Mouse (Mus musculus) Muller cell, postnatal 12 days (primary cell): ENCODE results near the gene Rel.

Experiments
- DNase-seq: peaks from one replicate; pipeline ENCODE4 v3.0.0-alpha.2; 2015; ENCODE audit errors: inconsistent ontology term

The Rel gene

DNA sequence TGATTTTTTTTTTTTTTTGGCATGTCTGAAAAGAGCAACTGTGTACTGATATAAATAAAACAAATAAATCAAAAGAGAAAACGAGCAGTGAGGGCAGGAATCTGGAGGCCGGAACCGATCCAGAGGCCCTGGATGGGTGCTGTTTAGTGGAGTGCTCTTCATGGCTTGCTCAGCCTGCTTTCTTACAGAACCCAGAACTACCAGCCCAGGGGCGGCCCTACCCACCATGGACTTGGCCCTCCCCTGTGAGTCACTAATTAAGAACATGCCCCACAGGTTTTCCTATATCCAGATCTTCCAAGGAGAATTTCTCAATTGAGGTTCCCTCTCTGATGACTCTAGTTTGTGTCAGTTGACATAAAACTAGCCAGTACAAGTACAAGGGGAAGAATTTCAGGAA lies 24.7 kb downstream of the Rel start:
- DNase-seq: no peak

DNA sequence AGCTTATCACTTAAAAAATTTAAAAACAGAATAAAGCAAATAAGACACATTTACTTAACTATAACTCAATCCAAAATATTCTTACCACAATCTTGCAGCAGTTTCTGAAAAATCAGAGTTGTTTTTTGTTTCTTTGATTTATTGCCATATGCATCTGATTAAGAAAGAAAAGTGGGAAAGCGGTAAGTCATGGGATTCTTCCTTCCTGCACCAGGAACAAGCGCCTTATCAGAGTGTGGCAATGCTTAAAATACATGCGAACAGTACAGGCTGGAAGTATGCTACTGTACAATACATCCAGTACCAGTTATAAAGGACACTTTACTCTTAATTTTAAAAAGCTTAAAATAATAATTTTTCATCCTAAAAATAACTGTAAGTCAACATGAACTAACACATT lies 26.4 kb downstream of the Rel start:
- DNase-seq: no peak

DNA sequence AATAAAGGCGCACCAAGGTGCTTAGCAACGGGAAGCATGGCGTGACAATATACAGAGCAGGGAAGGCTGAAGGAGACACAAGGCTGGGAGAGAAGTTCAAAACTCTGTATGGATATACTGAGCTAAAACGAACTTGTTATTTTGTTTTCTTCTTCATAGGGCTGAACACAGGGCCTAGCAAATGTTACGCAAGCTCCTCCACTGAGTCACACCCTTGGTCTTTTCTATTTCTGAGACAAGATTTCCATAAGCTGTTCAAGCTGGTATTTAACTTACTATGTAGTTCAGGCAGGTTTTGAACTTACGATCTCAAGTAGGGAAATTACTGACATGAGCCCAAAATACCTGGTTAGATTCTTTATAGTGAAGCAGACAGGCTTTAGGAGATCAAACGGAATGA lies 29.4 kb downstream of the Rel start:
- DNase-seq: no peak

DNA sequence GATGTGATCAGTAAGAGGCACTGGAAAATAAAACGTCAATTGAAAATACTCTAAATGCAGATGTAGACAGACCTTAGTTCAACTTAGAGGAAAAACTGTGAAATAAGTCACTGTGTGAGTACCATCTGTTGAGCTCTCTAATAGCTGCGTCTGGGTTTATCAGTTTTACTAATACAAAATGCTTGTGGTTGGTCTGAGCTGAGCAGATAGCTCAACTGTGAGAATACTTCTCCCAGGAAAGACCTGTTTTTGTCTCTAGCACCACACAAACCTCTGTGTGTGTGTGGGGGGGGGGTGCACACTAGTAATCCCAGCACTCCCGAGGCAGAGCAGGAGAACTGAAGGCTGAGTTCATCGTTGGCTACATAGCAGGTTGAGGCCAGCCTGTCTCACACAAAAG lies 29.9 kb downstream of the Rel start:
- DNase-seq: no peak

DNA sequence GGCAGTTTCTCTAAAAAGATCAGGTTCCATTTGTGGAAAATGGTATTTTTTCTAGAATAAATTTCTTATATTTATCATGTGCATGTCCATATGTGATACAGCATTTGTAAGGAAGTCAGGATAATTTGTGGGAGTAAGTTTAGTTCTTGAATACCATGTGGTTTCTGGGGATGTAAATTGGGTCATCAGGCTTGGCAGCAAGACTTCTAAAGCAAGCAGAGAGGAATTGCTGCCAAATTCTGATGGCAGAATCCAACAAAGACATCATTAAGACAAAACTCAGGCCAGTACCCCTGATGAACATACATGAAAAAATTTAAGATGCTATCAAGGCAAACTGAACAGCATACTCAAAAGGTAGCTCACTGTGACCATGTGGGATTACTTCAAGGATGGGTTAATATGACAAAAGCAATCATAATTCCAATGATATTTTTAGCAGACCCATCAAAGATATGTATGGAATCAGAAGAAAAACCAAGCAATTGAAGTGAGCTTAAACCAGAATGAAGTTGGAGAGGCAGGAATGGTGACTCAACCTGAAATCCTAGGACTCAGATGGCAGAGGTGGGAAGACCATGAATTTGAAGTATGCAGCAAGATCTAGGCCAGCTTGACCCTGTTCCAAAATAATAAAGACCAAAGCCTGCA lies 34.8 kb downstream of the Rel start:
- peak; percentile 90 for DNase-seq

DNA sequence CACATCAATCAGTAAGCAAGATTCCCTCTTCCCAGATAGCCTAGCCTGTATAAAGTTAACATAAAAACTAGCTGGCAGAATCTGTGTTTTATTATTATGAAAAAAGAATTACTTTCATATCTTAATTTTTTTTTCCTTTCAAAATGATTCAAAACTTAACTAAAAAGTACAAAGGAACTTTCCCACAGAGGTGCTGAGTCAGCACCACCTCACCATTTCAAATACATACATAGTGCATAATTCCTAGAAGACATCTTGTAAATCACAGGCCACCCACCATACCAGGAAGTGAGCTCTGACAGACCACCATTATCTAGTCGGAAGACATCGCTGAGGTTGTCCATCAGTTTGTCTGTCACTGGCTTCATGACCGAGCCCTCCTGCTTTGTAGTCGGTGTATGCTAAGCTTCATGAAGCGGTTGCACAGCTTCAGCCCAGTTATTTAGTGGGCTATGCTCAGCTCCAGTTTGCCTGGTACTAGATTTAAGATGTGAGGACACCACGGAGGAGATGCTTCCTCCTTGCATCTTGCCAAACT lies 36.0 kb downstream of the Rel start:
- DNase-seq: no peak

DNA sequence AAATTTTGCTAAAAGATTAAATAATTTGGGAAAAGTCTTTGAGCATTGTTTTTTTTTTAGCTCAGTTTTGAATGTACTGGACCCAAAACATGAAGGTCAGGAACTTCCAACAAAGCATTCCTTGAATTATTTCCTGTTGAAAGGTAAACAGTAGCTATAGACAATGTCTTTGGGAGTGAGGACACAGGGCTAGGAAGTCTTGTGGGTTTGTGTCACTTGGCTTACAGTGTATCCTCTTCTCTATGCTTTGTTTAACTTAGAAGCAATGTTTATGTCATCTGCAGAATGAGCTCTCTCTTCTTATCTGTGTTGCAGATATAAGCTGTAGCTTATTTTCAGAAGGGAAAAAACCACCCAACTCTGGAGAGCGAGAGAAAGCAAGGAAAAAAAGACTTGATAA lies 37.9 kb downstream of the Rel start:
- DNase-seq: peak; percentile 17

DNA sequence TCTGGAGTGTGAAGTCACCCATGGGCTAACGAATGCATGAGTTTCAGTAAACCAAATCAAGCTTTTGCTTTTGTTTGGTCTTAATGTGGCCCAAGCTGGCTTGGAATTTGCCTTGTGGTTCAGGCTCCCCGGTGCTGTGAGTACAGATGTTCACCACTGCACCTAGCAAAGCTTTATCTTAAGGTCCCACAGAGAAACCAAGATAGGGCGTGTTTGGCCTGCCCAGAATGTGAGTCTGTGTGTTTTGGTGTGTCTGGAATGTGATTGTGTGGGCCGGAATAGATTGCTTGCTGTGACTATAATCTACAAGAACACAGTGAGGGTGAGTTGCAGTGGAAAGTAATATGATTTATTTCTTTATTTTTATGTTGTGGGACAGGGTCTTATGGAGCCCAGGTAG lies 40.6 kb downstream of the Rel start:
- no peak for DNase-seq

DNA sequence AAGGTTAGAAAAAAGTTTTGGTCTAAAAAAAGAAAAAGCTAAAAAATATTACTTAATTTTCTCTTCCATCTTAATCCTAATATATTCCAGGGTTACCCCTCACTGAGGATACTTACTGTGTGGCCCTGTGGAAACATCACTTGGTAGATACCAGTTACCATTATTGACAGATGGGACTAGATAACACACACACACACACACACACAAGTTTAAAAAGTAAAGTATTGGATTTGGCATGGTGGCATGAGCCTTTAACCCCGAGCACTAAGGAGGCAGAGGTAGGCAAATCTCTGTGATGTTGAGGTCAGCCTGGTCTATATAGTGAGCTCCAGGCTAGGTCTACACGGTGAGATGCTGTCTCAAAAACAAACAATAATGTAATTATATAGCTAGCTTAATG lies 42.6 kb downstream of the Rel start:
- DNase-seq: no peak

DNA sequence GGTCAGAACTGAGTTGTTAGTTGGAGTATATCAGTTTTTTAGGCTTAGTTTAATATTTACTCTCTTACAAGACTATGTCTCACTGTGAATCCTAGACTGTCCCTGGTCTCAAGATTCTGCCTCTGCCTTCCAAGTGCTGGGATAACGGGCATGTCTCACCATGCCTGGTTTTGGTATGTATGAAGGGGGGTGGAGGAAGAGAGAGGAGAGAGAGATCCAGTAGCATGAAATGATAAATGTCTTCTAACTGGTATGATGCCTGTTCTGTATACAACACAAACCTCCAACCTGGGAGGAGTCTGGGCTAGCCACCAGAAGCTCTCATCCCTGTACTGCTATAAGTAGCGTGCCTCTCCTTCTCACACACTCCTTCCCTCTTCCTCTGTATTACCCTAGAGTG lies 44.3 kb downstream of the Rel start:
- no peak for DNase-seq

DNA sequence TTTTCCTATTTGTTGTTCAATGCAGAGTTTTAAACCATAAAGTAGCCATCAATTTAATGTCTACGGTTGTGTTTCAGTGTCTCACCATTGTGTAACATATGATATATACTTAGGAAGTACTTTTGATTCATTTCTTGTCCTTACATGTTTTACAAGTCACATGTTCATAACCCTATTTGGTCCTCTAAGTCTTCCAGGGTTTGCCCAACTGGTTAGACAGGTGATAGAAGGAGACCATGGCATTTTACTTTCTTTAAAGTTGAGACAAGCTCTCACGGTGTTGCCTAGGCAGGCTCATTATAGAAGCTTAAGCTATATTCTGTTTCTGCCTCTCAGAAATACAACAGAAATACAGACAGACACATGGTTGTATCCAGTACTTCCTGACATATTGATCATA lies 44.9 kb downstream of the Rel start:
- DNase-seq: no peak

DNA sequence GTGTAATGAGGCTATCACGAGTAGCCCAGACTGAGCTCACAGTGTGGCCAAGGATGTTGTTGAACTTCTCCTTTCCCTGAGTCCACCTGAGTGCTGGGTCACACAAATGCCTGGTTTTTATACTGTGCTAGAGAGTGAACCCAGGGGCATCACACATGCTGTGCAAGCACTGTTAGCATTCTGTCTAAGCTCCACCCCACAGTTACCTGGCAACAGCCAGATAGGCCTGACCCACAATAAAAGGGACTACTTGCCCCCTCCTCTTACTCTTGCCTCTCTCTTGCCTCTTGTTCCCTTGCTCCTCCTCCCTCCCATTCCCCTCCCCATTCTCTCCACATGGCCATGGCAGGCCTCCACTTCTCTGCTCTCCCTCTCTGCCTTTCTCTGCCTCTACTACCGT lies 48.4 kb downstream of the Rel start:
- DNase-seq: no peak

DNA sequence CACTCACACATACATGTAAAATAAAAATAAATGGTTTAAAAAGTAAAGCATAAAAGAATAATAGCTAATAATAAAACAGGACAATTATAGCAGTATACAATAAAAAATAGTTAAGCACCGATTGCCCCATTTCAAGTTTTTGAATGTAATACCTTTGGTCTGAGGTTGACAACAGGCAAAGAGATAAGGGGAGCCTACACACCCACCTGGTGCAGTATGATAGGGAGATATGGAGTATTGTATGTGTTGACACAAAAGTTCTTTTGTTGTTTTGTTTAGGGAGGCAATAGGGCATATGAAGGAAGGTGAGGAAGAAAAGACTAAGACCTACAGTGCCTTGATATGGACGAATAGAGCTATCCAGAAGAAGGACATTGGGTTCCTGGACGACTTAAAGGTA lies 50.9 kb downstream of the Rel start:
- DNase-seq: no peak

DNA sequence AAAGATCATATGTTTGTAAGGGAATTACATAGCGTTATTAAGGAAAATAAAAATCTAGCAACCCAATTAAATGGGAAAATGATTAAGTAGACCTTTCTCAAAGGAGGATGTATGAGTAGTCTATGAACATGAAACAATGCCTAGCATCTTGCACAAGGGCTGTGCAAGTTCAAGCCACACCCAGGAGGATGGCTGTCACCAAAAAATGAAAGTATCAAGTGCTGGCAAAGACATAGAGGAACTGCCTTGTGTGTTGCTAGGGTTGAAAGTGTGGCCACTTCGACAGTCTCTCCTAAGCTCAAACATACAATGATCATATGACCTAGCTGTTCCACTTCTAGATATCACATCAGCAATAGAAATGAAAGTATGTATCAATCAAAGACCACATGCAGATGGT lies 51.9 kb downstream of the Rel start:
- DNase-seq: no peak

DNA sequence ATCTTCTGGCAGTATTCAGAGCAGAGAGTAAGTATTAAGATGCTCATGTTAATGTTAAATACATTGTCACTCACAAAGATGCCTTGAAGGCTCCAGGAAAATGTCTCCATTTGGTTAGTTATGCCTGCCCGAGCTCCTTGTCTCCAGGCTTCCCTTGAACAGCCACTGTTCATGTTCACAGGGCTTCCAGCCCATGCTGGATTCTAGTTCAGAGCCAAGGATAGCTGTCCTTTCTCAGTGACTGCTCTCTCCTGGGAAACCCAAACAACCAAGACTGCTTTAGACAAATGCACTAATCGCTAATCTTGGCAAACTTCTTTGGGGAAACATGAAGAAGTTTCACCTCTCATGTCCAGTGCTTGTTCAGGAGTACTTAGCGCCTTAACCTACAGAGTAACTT lies 58.5 kb downstream of the Rel start:
- DNase-seq: no peak

DNA sequence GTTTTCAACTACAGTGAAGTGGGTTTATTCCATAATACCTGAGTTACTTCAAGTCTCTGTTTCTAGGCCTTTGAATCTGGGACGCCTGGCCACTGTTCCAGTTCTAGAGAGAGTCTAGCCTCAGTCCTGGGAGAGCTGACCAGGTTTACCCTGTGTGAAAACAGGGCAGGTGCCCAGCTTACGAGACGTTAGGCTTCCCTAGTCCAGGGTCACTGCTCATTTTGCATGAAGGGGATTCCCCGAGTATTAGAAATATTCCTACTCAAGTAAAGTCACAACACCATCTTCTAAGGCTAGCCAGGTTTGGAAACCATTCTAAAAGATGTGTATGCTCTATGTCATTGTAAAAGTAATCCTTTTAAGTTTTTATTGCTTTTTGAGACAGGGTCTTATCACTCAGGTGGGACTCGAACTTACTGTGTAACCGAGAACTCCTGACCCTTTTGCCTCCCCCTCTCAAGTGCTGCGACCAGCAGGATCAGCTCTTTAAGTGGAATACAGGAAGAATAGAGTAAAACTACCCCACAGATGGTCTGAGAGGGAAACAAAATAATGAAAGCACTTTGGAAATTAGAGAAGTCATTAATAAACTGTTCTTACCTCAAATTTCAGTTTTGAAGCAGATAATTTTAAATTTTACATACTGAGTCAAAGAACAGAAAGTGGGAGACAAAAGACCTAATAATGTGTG lies 66.0 kb downstream of the Rel start:
- no peak for DNase-seq

DNA sequence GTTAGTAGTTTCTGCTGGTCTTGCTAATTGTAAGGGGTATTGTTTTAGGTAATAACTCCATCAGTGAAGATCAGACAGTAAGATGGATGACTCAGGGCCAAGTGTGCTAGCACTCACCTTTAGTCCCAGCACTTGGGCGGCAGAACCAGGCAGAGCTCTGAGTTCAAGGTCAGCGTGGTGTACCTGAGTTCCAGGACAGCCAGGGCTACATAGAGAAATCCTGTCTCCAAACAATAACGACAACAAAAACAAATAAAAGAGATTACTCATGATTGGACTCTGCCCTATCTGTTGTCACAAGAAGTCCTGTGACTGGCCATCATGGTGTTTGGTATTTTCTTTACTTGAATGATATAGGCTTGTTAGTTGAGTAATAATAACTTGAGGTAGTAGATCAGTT lies 68.9 kb downstream of the Rel start:
- DNase-seq: no peak

DNA sequence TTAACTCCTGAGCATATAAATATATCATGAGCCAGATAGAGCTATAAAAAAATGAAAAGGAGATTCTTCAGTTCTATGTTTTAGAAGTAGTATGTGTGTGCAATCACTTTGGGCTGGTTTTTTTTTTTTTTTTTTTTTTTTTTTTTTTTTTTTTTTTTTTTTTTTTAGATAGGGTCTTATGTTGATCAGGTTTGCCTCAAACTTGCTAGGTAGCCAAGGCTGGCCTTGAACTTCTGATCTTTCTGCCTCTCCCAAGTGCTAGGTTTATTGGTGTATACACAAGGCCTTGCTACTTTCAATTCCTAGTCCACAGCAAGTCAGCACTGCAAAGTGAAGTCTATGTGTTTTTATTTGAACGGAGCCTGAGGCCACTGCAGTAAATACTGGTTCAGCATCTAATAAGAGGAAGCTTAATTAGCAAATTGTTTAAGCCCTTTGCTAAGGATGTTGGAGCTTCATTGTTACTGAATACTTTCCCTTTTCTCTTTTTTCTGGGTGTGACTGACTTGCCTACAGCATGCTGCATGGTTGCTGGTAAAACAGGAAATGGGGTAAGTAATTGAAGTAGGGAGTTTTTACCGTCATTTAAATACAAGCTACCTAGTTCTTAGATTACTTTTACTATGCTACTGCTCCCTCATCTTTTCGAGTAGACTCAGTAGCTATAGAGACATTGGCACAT lies 71.2 kb downstream of the Rel start:
- no peak for DNase-seq

DNA sequence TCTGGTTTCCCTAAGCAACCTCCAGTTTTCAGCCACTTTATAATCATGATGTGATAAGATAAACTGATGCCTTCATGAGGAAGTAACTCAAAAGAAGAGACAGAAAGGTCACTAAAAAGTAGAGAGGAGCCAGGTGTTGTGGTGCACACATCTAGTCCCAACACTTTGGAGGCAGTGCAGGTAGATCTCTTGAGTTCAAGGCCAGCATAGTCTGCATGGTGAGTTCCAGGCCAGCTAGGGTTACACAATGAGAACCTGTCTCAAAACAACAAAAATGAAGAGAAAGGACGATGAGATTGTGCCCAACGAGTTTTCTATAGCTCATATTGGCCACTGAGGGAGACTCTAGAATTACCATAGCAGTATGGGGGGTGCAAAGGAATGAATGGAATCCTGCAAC lies 72.2 kb downstream of the Rel start:
- no peak for DNase-seq

DNA sequence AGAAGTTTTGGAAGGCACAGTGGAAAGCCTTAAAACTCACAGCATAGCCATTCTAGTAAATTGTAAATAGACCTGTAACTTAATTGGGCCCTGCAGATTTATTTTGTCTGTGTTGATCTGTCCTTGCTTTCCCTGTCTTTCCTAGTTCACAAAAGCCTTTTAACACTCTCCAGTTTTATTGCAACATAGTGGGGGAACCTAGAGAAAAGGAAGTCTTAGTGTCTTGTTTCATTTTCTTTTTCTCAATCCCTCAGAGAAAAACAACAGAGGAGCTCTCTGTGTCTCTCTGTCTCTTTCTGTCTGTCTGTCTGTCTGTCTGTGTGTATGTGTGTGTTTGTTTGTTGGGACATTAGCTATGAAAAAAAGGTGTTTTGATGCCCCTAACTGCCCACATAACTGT lies 74.9 kb downstream of the Rel start:
- DNase-seq: no peak

DNA sequence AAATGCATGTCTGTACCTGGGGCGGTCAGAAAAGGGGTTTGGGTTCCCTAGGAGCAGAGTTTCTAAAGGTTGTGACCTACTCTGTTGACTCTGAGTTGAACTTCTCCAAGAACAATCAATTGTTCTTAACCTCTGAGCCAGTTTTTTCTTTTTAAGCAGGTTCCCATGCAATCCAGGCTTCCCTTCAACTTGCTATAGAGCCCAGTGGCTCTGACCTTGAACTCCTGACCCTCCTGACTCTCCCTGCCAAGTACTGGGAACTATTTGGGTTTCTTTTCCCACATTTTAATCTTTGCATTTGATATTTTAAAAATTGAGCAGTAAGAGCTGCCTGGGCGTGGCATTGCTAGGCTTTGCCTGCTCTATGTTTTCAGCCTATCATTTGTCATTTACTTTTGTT lies 77.5 kb downstream of the Rel start:
- DNase-seq: no peak

DNA sequence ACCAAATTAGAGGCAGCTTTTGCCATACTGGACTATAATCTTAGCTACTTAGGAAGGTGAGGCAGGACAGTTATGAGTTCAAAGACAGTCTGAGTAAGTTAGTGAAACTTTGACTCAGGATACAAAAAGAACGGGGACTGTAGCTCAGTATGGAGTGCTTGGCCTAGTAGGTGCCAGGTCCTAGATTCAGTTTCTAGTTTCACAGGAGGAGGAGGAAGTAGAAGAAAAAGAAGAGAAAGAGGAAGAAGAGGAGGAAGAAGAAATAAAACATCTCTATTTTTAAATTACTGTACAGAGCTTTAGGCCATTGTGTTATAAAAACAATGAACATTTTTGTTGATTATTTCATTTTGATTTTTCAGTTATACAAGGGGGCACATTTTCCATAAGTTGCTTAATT lies 82.7 kb downstream of the Rel start:
- no peak for DNase-seq
